Mouse (Mus musculus) neural tube, embryonic 14.5 days (tissue): ENCODE data around the gene Fhdc1. TPM values are rescaled to one million over a fixed set of nuclear protein-coding genes. Genes with fewer than 3 reads are reported as not detected.

Source experiments
- ATAC-seq: fragments of 200-750 bp; cut with Nextera tagmentation; 2 replicates; pipeline ENCODE4 v1.8.0; 2017; ENCODE audit warnings: low read depth, mild to moderate bottlenecking, moderate TSS enrichment, moderate library complexity
- H3K27ac ChIP-seq: fragments of 300-500 bp; sonication (generic); 2 replicates; pipeline ENCODE4 v1.5.1; 2014; ENCODE audit warnings: low read depth, mild to moderate bottlenecking, control low read depth, low read length, moderate library complexity, mixed read lengths
- H3K27me3 ChIP-seq: fragments of 300-500 bp; sonication (generic); 2 replicates; pipeline ENCODE4 v1.6.1; 2014; ENCODE audit warnings: low read length; ENCODE audit not compliant: control insufficient read depth, insufficient read depth
- H3K36me3 ChIP-seq: fragments of 300-500 bp; sonication (generic); 2 replicates; pipeline ENCODE4 v1.6.1; 2014; ENCODE audit warnings: low read length, mixed read lengths; ENCODE audit not compliant: control insufficient read depth, insufficient read depth
- H3K4me1 ChIP-seq: fragments of 300-500 bp; sonication (generic); 2 replicates; pipeline ENCODE4 v1.6.1; 2014; ENCODE audit warnings: low read length; ENCODE audit not compliant: control insufficient read depth, insufficient read depth
- H3K4me2 ChIP-seq: fragments of 300-500 bp; sonication (generic); 2 replicates; pipeline ENCODE4 v1.6.1; 2014; ENCODE audit warnings: mild to moderate bottlenecking, low read depth, low read length, control low read depth
- H3K4me3 ChIP-seq: fragments of 300-500 bp; sonication (generic); 2 replicates; pipeline ENCODE4 v1.5.1; 2014; ENCODE audit warnings: low read depth, low read length, control low read depth, mixed read lengths
- H3K9ac ChIP-seq: fragments of 300-500 bp; sonication (generic); replicated peaks from 2 replicates; pipeline ENCODE4 v1.6.1; 2014; ENCODE audit warnings: low read depth, mild to moderate bottlenecking, control low read depth, low read length, mixed read lengths
- H3K9me3 ChIP-seq: fragments of 300-500 bp; sonication (generic); 2 replicates; pipeline ENCODE4 v1.6.1; 2016; ENCODE audit warnings: low read length; ENCODE audit not compliant: control insufficient read depth
- WGBS: fragments of 180-500 bp; shearing (Covaris S2); extraction: QIAGEN DNeasy Blood & Tissue Kit; methylation state at CpG from one replicate; pipeline ENCODE4 v1.1.7; 2014; 5-methylcytosine and 5-hydroxymethylcytosine counted together
- polyA plus RNA-seq: library from polyadenylated mRNA; unstranded; fragments of >200 nt; fragmentation: Nextera tagmentation; extraction: Ambion mirVana; gene quantifications from 2 replicates; pipeline ENCODE4 v1.2.1, GENCODE M21; 2014

Gene Fhdc1
- polyA plus RNA-seq = 4.9 and 7.2 TPM in 2 replicates

GRCm38 (mm10) chr3:84480006-84480897, at the start of gene Fhdc1:
Gene Fhdc1 (minus strand): TSS chr3:84480429.
- peak within 1 kb of the TSS; percentile 66 for H3K9ac ChIP-seq
- peaks cover 5% of the 10 kb centered on the region; the same call in 1 of the 2 replicates for H3K4me1 ChIP-seq
- peak within 1 kb of the TSS; percentile 70; the same call in 1 of the 2 replicates for H3K27ac ChIP-seq
- peak within 1 kb of the TSS; percentile 97 for H3K4me2 ChIP-seq
- WGBS = under 1% methylated on average over 76 of the region's 82 CpGs
- peak within 1 kb of the TSS; percentile 69 for H3K4me3 ChIP-seq
- no peaks in the 10 kb centered on the region for H3K36me3 ChIP-seq
- H3K27me3 ChIP-seq = no peaks in the 10 kb centered on the region; the same call in 1 of the 2 replicates
- no peaks in the 10 kb centered on the region for H3K9me3 ChIP-seq
- ATAC-seq = peak; percentile 79

GRCm38 (mm10) chr3:84529021-84529420, 48.8 kb upstream of the Fhdc1 start:
- Histone ChIP-seq H3K9ac (no peak overlapping the region), H3K27ac (no peak overlapping the region)

GRCm38 (mm10) chr3:84524952-84525351, 44.7 kb upstream of the Fhdc1 start:
- Histone ChIP-seq H3K9me3 (no peaks in the 10 kb centered on the region), H3K27me3 (no peaks in the 10 kb centered on the region), H3K9ac (no peak overlapping the region), H3K27ac (no peak overlapping the region), H3K4me2 (no peak overlapping the region), H3K36me3 (peaks cover 6% of the 10 kb centered on the region; the same call in 1 of the 2 replicates), H3K4me1 (no peaks in the 10 kb centered on the region), H3K4me3 (no peak overlapping the region)
- 53% methylated on average over 1 of the region's 1 CpGs for WGBS
- no peak for ATAC-seq

More at GRCm38 (mm10) chr3:84529021-84529420, 48.8 kb upstream of the Fhdc1 start:
- 81% methylated on average over 2 of the region's 2 CpGs for WGBS
- H3K4me3 ChIP-seq = no peak overlapping the region
- no peaks in the 10 kb centered on the region for H3K9me3 ChIP-seq
- H3K4me2 ChIP-seq = no peak overlapping the region
- H3K4me1 ChIP-seq = no peaks in the 10 kb centered on the region
- no peaks in the 10 kb centered on the region for H3K27me3 ChIP-seq
- ATAC-seq = no peak
- peaks cover 6% of the 10 kb centered on the region; the same call in 1 of the 2 replicates for H3K36me3 ChIP-seq

DNA sequence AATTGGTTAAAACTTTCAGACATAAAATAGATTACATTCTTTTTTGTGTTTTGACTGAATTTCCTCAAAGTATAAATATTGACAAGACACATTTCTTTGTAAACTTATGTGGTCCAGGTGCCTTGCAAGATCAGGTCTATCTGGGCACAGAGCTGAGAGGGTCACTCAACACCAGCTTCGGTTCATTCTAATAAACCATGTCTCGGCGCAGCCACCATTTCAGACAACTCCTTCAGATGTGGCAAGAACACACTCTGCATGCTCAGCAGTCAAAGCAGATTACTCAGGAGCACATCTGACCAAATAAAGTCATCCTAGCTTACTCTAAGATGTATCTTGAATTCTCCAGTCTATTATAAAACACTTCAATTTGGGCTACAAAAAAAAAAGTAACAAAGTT, 35.9 kb upstream of the Fhdc1 start:
- H3K4me3 ChIP-seq = no peak overlapping the region
- H3K36me3 ChIP-seq = no peaks in the 10 kb centered on the region
- no peak overlapping the region for H3K4me2 ChIP-seq
- H3K4me1 ChIP-seq = no peaks in the 10 kb centered on the region
- no peak for ATAC-seq
- H3K9ac ChIP-seq = no peak overlapping the region
- WGBS = 88% methylated on average over 3 of the region's 3 CpGs
- no peak overlapping the region for H3K27ac ChIP-seq
- no peaks in the 10 kb centered on the region for H3K9me3 ChIP-seq
- no peaks in the 10 kb centered on the region for H3K27me3 ChIP-seq

DNA sequence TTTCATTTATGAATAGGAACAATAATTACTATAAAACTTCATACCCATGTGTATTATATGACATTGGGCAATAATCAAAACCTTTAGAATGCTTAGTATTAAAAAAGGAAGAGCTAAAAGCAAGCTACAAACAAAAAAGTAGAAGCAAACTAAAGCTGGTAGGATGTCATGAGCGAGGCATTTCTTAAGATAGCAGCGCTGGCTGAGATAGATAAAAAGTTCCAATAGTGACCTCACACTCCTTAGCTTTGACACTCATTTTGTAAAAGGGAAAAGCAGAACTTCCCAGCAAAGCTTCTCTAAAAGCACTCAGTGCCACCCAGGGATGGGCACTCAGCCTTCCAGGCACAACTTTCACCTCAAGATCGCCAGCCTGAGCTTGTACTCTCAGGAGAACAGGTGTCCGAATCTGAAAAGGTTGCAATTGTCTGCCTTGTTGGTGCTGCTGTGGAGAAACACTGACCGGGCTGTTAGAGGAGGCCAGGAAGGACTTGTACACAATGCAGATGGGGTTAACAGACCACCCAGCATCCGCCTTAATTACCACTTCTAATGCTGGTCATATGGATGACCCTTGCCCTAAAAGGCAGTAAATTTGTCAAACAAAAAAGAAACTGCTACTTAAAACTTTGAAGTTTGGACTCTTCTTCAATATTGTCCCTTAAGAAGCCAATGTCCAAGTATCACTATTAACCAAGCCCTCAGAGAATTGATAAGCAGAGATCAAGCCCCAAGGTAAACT, 32.7 kb upstream of the Fhdc1 start:
- Histone ChIP-seq H3K4me3 (no peak overlapping the region), H3K9me3 (no peaks in the 10 kb centered on the region), H3K9ac (no peak overlapping the region), H3K27me3 (no peaks in the 10 kb centered on the region), H3K27ac (no peak overlapping the region), H3K4me2 (no peak overlapping the region), H3K4me1 (no peaks in the 10 kb centered on the region), H3K36me3 (no peaks in the 10 kb centered on the region)
- 27% methylated on average over 6 of the region's 6 CpGs for WGBS
- no peak for ATAC-seq

GRCm38 (mm10) chr3:84505193-84505592, 25.0 kb upstream of the Fhdc1 start:
- 92% methylated on average over 4 of the region's 4 CpGs for whole genome bisulfite sequencing
- ATAC-seq = no peak

GRCm38 (mm10) chr3:84504291-84504690, 24.1 kb upstream of the Fhdc1 start:
- 0 out of 2 replicates have a peak, but pooled peaks cover 3% of the 10 kb centered on the region for H3K4me1 ChIP-seq
- H3K9me3 ChIP-seq = no peaks in the 10 kb centered on the region
- ATAC-seq = no peak
- no peak overlapping the region for H3K4me3 ChIP-seq
- H3K4me2 ChIP-seq = no peak overlapping the region
- WGBS = 96% methylated on average over 8 of the region's 8 CpGs
- no peak overlapping the region for H3K9ac ChIP-seq
- no peaks in the 10 kb centered on the region for H3K36me3 ChIP-seq
- no peak overlapping the region for H3K27ac ChIP-seq
- H3K27me3 ChIP-seq = no peaks in the 10 kb centered on the region

More at GRCm38 (mm10) chr3:84505193-84505592, 25.0 kb upstream of the Fhdc1 start:
- Histone ChIP-seq H3K27ac (no peak overlapping the region), H3K9me3 (no peaks in the 10 kb centered on the region), H3K27me3 (no peaks in the 10 kb centered on the region), H3K36me3 (no peaks in the 10 kb centered on the region), H3K4me3 (no peak overlapping the region), H3K4me1 (0 out of 2 replicates have a peak, but pooled peaks cover 3% of the 10 kb centered on the region), H3K9ac (no peak overlapping the region), H3K4me2 (no peak overlapping the region)

- Histone ChIP-seq H3K36me3 (no peaks in the 10 kb centered on the region), H3K4me3 (no peak overlapping the region), H3K27ac (no peak overlapping the region), H3K9me3 (no peaks in the 10 kb centered on the region), H3K9ac (no peak overlapping the region), H3K4me1 (0 out of 2 replicates have a peak, but pooled peaks cover 3% of the 10 kb centered on the region), H3K4me2 (no peak overlapping the region), H3K27me3 (no peaks in the 10 kb centered on the region)
- ATAC-seq = no peak
- 77% methylated on average over 2 of the region's 2 CpGs for WGBS
Observed at GRCm38 (mm10) chr3:84502101-84502500, 21.9 kb upstream of the Fhdc1 start.
